Mouse (Mus musculus) layer of hippocampus, adult 9-10 months (tissue): ENCODE results near the gene Pnma1.

ENCODE experiments used
- DNase-seq: peaks from one replicate; pipeline ENCODE4 v3.0.0; 2022; ENCODE audit warnings: low spot score

The Pnma1 gene

DNA sequence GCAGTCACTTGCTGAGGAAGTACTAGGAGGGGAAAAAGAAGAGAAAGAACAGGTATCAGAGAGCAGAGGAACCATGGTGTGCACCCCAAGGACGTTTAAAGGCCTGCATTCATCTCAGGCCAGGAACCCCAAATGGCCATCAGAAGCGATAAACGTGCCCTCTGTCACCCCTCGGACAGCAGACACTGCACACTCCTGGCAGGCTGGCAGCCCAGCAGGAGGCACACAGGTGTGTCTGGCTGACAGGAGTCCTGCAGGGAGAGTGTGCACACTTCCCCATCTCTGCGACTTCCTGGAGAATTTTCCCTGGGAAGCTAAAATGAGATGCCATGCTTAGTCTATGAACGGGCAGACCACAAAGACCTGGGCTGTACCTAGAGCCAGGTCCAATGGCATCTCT lies 5.1 kb upstream of the Pnma1 start:
- DNase-seq: no peak

DNA sequence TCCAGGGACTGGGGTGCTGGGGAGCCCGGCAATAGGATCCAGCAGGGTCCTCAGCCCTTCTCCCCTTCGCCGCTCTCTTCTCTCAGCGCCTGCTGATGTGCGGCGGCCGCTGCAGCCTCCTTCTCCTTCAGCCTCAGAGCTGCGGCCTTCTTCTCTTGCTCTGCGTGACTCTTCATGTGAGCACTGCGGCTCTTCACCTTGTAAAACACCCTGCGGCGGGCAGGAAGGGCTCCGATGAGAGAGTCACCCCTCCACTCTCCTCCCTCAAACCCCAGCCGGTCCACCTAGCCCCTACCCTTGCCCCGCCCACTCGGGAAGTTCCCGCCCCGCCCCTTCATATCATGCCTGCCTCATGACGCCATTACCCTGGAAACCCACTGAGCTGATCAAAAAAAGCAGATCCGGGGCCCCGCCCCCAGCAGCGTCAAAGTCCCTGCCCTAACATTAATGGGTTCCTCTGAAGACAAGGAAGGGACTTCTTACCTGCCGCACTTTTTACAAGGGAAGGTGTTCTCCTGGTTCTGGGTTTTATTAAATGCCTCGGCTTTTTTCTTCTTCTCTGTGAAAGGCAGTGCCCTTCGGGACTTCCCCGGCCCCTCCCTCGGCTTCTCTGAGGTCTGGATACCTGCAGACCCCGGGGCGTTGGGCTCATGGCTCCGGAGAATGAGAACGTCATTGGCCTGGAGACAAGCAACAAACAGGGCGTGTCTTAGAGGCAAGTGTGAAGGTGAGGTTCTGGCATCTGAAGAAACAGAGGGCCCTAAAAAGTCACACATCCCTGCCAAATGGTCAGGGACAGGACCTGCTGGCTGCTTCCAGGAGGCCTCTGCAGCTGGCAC lies 4.3 kb upstream of the Pnma1 start:
- no peak for DNase-seq

DNA sequence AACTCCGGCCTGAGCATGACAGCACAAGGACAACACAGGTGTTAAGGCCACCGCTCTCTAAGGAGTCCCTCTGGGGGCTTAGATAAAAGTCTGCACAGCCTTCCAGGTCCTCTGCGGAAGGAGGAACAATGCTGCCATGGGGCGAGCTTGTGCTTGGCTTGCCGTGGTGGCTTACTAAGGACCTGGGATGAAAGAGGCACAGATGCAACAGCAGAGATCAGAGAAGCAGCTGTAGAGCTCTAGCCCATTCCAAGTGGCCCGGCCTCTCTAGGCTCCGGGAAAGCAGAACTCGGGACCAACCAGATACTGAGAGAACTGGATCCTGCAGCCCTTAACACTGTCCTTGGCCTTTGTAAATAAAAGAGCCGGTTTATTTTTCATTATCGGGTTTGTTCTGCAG lies 3.6 kb upstream of the Pnma1 start:
- no peak for DNase-seq

DNA sequence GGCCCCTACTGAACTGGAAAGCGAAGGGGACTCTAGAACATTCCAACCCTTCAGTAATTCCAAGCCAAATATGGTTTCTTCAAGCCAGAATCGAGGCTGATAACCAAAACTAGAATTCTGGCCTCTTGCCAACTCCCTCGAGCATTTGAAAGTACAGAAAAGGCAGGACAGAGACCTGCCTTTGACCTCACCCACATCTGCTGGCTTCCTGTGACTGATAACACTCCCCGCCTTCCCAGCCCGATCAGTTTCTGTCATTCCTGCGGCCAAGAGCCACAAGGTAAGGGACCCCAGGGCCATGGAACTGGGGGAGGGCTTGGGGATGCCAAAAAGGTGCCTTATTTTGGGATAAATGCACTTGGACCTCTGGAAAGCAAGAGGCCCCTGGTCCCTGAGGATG lies 2.7 kb upstream of the Pnma1 start:
- no peak for DNase-seq

- no peak for DNase-seq
Observed at GRCm38 (mm10) chr12:84149971-84150370, 1.7 kb upstream of the Pnma1 start.

GRCm38 (mm10) chr12:84148622-84149012 lies 328 bp upstream of the Pnma1 start:
- no peak for DNase-seq

- DNase-seq: no peak
Observed at GRCm38 (mm10) chr12:84142281-84143050, 5.8 kb downstream of the Pnma1 start.

GRCm38 (mm10) chr12:84141271-84141670 lies 7.0 kb downstream of the Pnma1 start:
- no peak for DNase-seq

GRCm38 (mm10) chr12:84140135-84140534 lies 8.2 kb downstream of the Pnma1 start:
- no peak for DNase-seq

DNA sequence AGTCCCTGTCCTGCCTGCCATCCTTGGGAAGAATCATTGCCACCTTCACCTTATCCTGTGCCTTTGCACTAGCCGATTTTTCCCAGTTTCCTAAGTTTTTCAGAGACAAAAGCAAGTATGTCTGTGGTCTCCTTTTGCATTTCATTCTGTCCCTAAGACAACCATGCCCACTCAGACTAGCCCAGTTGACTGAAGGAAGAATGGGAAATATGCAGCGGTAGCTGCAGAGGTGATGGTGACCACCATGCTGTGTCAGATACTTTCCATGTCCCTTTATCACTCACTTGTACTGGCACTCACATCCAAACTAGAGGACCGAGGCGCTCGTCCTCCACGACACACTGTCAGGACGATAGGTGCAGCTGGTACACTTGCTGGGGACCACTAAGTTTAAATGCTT lies 11.2 kb downstream of the Pnma1 start:
- no peak for DNase-seq

DNA sequence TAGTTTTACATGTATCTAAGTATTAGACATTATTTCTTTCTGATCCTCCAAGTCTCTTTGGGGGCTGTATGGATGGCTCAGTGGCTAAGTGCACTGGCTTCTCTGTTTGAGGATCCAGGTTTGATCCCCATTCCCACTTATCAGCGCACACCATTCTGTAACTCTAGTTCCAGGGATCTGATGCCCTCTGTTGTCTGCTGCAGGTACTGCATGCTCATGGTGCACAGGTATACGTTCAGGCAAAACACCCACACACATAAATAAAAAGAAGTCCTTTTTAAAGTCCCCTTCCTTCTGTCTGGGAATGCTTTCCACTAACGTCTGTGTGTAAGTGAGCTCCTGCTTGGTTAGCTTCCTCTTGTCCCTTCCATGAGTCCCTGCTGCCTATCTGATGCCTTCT lies 16.0 kb downstream of the Pnma1 start:
- no peak for DNase-seq

- no peak for DNase-seq
Observed at GRCm38 (mm10) chr12:84129931-84130330, 18.4 kb downstream of the Pnma1 start.

DNA sequence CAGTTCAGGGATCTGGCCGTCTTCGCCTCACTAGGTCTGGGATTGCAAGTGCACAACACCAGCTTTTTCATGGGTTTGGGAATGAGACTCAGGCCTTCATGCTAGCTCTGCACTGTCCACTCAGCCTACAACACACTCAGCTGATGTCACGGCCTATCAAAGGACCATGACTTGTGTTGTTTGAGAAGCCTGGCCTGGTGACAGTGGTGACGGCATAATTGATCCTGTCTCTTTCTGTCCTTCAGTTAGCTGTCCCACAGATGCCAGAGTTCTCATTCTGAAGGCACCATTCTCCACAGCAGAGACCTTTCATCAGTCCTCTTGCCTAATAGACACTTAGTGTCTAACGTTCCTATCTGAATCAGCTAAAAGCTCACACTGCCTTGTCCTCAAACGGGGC lies 19.7 kb downstream of the Pnma1 start:
- no peak for DNase-seq

DNA sequence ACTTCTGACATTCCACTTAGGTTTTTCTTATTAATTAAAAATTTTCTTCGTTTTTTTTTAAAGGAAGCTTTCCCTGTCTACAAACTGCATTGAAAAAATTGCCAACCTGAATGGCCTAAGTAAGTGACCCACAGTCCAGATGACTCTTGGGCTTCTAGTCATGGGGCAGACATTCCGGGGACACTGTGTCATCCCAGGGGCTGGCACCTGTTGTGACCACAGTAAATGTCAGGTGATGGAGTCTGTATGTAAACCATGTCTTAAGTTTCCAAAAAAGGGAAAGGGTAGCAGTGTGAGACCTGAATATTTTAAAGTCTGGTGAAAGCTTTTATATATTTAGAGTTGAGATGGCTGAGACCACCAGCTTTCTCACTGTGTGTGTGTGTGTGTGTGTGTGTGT lies 21.4 kb downstream of the Pnma1 start:
- DNase-seq: no peak

- DNase-seq: no peak
Observed at GRCm38 (mm10) chr12:84125892-84126291, 22.4 kb downstream of the Pnma1 start.

- no peak for DNase-seq
Observed at GRCm38 (mm10) chr12:84119584-84119983, 28.7 kb downstream of the Pnma1 start.

GRCm38 (mm10) chr12:84114153-84114994 lies 33.9 kb downstream of the Pnma1 start, which contains the start of gene Dnal1:
Gene Dnal1, plus strand, starts transcription at chr12:84114366.
- DNase-seq: peak; percentile 43

GRCm38 (mm10) chr12:84113676-84114075 lies 34.6 kb downstream of the Pnma1 start:
- no peak for DNase-seq

- no peak for DNase-seq
Observed at GRCm38 (mm10) chr12:84110814-84111213, 37.5 kb downstream of the Pnma1 start.

- no peak for DNase-seq
Observed at GRCm38 (mm10) chr12:84109924-84110323, 38.4 kb downstream of the Pnma1 start.

DNA sequence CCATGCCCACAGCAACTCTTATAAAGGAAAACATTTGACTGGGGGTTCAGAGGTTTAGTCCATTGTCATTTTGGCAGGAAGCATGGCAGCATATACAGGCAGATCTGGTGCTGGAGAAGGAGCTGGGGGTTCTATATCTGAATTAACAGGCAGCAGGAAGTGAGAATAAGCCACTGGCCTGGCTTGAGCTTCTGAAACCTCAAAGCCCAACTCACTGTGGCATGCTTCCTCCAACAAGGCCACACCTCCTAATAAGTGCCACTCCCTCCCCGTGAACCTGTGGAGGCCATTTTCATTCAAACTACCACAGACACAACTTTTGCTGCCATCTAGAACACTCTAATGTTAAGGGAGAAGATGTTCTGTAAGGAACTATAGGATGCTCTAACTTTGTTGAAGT lies 40.6 kb downstream of the Pnma1 start:
- DNase-seq: no peak

- no peak for DNase-seq
Observed at GRCm38 (mm10) chr12:84107012-84107411, 41.3 kb downstream of the Pnma1 start.

GRCm38 (mm10) chr12:84101493-84101845 lies 46.8 kb downstream of the Pnma1 start:
- no peak for DNase-seq
